Mouse (Mus musculus) brown adipose tissue, adult 24 weeks (tissue): ENCODE data around the gene Wee2. TPM values are rescaled to one million over a fixed set of nuclear protein-coding genes. Genes with fewer than 3 reads are reported as not detected.

ENCODE experiments used
- H3K27ac ChIP-seq: fragments of 200-500 bp; replicated peaks from 2 replicates; pipeline ENCODE4 v1.5.1; 2012; ENCODE audit warnings: low read depth, mild to moderate bottlenecking, low read length
- H3K4me1 ChIP-seq: fragments of 200-500 bp; 2 replicates; pipeline ENCODE4 v1.6.1; 2012; ENCODE audit warnings: low read length, mixed read lengths; ENCODE audit not compliant: control insufficient read depth, insufficient read depth, insufficient read length
- H3K4me3 ChIP-seq: fragments of 200-500 bp; 2 replicates; pipeline ENCODE4 v1.5.1; 2012; ENCODE audit warnings: low read depth, mild to moderate bottlenecking, low read length, moderate library complexity; ENCODE audit not compliant: insufficient read depth
- polyA plus RNA-seq: library from polyadenylated mRNA; stranded (reverse); fragments of >200 nt; gene quantifications from 2 replicates; pipeline ENCODE4 v1.2.4, GENCODE M21; 2012; ENCODE audit not compliant: missing spikeins, insufficient read depth, insufficient read length

Gene Wee2
- polyA plus RNA-seq, 1 experiment = not detected

- H3K4me3 ChIP-seq = peak within 1 kb of the TSS; percentile 82
- H3K27ac ChIP-seq = peak within 1 kb of the TSS; percentile 79
- H3K4me1 ChIP-seq = no peaks in the 10 kb centered on the region
Observed at GRCm38 (mm10) chr6:40470916-40471719, 32.2 kb downstream of the Wee2 start, which contains the start of gene Ssbp1. Gene Ssbp1 (plus strand): TSS chr6:40471352.

GRCm38 (mm10) chr6:40471720-40472010 lies 32.8 kb downstream of the Wee2 start:
- Histone ChIP-seq H3K27ac (peak overlapping the region; percentile 79), H3K4me1 (no peaks in the 10 kb centered on the region), H3K4me3 (peak overlapping the region; percentile 82)

GRCm38 (mm10) chr6:40476132-40476531 lies 37.2 kb downstream of the Wee2 start:
- Histone ChIP-seq H3K4me1 (no peaks in the 10 kb centered on the region), H3K27ac (no peak overlapping the region), H3K4me3 (no peak overlapping the region)

DNA sequence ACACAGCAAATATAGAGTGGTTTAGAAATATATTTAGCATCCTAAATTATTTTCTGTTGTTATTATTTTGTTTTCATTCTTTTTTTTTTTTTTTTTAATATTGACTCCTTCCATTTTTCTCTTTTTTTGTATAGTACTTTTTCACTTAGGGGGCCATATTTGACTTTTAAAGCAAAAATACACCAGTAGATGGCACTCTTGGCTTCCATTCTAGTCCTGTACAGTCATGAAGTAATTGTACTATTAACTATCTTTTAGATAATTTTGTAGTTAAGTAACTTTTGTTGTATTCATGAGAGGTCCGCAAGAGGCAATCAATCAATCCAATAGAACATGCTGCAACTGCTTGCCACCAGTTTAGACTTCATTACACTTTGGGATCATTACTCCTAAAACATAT lies 40.8 kb downstream of the Wee2 start:
- Histone ChIP-seq H3K27ac (no peak overlapping the region), H3K4me3 (no peak overlapping the region), H3K4me1 (no peaks in the 10 kb centered on the region)

DNA sequence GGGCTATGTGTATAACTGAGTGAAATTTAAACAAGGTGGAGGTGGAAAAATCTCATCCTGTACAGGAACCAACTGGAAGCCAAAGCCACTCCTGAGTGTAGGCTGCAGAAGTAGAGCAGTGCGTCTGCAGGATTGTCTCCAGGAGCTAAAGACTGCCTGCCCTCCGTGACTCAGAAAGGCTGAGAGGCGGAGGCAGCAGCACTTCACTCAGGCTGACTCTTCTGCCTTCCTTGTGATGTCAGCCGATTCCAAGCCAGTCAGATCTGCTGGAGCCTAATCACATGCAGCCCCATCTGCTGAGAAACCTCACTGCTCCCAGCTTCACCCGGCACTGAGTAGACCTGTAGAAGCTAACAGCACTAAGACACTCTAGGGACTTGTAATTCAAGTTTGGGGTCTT lies 43.4 kb downstream of the Wee2 start:
- H3K27ac ChIP-seq = no peak overlapping the region
- no peaks in the 10 kb centered on the region for H3K4me1 ChIP-seq
- H3K4me3 ChIP-seq = no peak overlapping the region

DNA sequence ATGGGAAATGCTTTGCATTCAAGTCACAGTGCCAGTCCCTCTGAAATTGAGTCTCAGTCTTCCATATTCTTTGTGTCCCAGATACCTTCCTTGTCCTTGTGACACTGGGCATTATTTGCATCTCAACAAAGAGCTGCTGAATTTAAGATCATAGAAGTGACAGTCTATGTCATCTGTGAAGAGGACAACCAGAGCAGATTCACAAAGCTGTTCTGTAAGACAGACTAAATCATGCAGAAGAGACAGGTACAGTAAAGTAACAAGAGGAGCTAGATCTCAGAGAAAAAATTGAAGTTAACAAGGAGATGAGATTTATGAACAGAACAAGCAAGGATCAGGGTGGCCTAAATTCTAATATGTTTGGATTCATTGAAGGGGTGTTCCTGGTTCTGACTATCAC lies 52.0 kb downstream of the Wee2 start, which contains the start of gene Tas2r137:
Gene Tas2r137, plus strand, starts transcription at position 301 of the 400 bp plus-strand sequence.
- Histone ChIP-seq H3K27ac (no peak within 1 kb of the TSS), H3K4me1 (no peaks in the 10 kb centered on the region), H3K4me3 (no peak within 1 kb of the TSS)

DNA sequence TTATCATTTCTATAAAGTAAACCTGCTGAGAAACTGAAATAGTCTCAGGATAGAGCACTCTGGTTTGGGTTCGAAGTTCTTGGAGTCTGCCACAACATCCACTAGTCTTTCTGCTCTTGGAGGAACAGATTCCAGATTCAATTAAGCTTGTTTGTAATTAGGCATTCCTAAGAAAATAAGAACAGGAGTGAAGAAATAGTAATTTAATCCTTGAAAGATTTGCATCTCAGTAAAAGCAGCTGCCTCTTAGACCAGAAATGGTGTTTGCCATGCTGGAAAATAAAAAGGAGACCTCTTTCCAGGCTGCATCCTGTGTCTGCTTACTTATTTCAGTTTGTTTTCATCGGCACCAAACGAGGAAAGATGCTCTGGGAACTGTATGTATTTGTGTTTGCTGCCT lies 54.3 kb downstream of the Wee2 start, which contains the start of gene Tas2r108:
Gene Tas2r108, plus strand, starts transcription at position 301 of the 400 bp plus-strand sequence.
- Histone ChIP-seq H3K4me1 (no peaks in the 10 kb centered on the region), H3K27ac (no peak within 1 kb of the TSS), H3K4me3 (no peak within 1 kb of the TSS)

Other genes starting within 250 kb of the Wee2 start
- 13.4 and 18.6 TPM in 2 replicates for gene Agk, start 113.9 kb upstream of the Wee2 start, polyA plus RNA-seq
- 2.8 and 3.7 TPM in 2 replicates for gene E330009J07Rik, start 3.0 kb upstream of the Wee2 start, polyA plus RNA-seq
- gene Ssbp1, start 32.3 kb downstream of the Wee2 start, polyA plus RNA-seq = 76.8 and 95.7 TPM in 2 replicates
- gene Tas2r137, start 52.1 kb downstream of the Wee2 start, polyA plus RNA-seq = not detected in 2 replicates
- gene Tas2r108, start 54.4 kb downstream of the Wee2 start, polyA plus RNA-seq = not detected in 2 replicates
- gene Prss37, start 80.4 kb downstream of the Wee2 start, polyA plus RNA-seq = not detected in 2 replicates
- not detected in 2 replicates for gene Olfr461, start 116.0 kb downstream of the Wee2 start, polyA plus RNA-seq
- gene Olfr460, start 130.4 kb downstream of the Wee2 start, polyA plus RNA-seq = not detected in 2 replicates
- 0.67 and 1.5 TPM in 2 replicates for gene Clec5a, start 146.7 kb downstream of the Wee2 start, polyA plus RNA-seq
- gene Tas2r138, start 174.2 kb downstream of the Wee2 start, polyA plus RNA-seq = not detected in 2 replicates
- gene Mgam, start 189.7 kb downstream of the Wee2 start, polyA plus RNA-seq = 0.79 TPM in 1 of 2 replicates, not detected in the other